Mouse (Mus musculus): ENCODE data around the gene Dennd2a.
"Not testable (repeated sequence)": the region's sequence is repeated elsewhere in the genome, so short reads cannot be mapped to it uniquely, and the experiment has no call there.

Dennd2a gene

DNA sequence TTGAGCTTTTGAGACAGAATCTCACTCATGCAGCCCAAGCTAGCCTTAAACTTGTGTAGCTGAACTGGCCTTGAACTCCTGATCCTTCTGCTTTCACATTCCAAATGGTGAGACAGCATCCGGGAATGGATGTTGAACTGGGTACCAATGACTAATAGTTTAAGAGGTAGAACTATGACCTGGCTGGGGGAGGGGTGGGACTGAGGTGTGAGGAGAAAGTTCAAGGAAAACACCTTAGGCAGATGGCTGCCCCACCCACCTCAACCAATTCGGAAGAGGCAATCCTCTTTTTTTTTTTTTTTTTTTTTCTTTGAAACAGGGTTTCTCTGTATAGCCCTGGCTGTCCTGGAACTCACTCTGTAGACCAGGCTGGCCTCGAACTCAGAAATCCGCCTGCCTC is 130.9 kb downstream of the Dennd2a start:
- no peak for DNase-seq (ENCODE audit: extremely low read depth, insufficient read length, low spot score)

DNA sequence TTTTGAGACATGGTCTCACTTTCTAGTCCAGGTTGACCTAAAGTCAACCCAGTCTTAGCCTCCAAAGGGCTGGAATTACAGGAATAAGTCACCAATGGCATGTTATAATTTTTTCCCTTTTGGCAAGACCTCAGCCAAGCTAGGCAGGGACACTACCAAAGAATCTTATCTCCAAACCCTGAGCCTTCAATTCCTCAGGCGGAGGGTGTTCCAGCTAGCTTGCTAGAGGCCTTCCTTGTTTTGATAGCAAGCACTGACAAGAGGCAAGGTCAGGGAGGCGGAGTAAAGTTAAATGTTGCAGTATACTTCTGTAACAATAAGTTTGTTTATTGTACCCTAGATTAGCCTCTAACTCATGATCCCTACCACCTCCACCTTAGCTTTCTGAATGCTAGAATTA is 132.5 kb downstream of the Dennd2a start:
- no peak for DNase-seq (ENCODE audit: extremely low read depth, insufficient read length, low spot score)

DNA sequence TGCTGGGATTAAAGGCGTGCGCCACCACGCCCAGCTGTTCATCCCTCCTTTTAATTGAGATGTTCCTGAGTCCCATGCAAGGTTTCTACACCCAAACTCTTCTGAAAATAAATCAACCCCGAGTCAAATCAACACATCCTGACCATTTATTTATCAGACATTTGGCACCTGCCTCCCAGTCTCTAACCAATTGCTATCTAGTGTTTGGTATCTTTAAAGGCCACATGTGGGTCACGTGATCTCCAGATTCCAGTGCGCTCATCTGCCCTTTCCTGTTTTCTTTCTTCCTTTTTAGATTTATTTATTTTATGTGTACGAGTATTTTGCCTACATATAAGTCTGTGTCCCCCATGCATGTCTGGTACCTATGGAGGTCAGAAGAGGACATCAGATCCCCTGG is 134.0 kb downstream of the Dennd2a start:
- DNase-seq (ENCODE audit: extremely low read depth, insufficient read length, low spot score) = no peak

DNA sequence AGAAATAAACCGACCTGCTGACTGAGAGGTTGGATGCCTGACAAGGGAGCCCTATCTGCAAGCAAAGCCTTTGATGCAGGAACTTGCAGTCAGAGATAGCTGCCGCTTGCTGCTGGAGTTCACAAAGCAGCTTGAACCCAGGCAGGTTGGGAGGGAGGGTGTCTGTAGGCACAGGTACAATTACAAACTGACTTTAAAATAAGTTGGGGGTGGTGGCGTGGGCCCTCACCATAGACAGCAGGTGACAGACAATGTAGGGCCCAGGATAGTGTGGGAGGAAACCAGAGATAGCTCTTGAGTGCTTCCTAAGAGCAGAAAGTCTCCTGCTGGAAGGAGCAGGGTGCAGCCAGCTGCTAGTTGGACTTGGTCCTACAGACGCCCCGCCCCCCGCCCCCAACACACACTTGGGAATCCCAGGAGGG is 134.5 kb downstream of the Dennd2a start:
- DNase-seq (ENCODE audit: extremely low read depth, insufficient read length, low spot score) = no peak

DNA sequence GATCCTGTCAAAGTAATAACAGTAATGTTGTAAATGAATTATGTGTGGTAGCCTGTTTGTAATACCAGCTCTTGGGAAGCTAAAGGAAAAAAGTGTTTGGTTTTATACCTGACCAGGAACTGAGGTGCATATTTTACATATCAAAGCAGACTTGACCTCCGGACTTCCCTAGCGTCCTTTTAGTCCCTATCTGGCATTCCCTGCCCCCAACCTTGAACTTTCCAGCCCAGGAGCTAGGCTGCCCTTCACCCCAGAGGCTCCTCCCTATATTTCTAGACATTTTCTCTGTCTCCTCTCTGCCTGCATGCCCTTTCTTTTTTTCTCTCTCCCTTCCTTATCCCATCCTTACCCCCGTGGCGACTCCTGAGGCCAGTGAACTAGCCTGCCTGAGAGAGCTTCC is 136.8 kb downstream of the Dennd2a start:
- DNase-seq (ENCODE audit: extremely low read depth, insufficient read length, low spot score) = no peak

DNA sequence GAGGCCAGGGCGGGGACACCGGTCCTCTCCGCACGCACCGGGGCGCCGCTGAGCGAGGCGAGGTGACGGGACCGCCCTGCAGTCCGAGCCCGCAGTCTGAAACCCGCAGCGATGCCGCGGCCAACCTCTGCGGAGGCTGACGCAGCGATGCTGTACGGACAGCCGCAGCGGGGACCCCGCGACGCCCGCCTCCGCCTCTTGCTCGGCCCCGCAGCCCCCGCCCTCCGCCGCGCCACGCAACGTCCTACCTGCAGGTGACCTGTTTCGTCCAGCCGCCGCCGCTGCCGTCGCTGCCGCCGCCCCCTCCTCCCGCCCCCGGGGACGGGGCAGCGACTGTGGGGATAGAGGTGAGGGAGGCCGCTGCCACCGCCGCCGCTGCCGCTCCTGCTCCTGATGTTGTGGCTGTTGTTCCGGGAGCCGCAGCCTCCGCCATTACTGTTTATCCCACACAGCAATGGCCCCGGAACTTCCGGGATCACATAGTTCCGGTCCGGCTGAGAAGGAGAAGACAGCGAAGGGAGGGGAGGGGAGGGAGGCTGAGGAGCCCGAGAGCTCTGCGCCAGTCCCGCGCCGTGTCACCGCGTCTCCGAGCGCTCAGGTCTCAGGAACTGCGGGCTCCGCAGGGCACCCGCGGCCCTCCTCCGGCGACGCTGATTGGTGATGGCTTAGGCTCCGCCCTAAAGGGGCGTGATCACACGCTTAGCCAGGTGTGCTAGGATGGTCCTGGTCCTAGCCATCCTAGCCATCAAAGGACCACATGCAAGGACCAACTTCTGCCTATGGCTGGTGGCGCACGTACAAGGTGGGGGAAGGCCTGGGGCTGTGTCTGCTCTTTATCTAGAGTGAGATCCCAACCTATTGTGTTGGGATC is 137.6 kb downstream of the Dennd2a start, which contains the start of gene Mkrn1:
Mkrn1 (minus strand) TSS at position 612 of the 871 bp plus-strand sequence.
- DNase-seq (ENCODE audit: extremely low read depth, insufficient read length, low spot score) = peak; percentile 71

DNA sequence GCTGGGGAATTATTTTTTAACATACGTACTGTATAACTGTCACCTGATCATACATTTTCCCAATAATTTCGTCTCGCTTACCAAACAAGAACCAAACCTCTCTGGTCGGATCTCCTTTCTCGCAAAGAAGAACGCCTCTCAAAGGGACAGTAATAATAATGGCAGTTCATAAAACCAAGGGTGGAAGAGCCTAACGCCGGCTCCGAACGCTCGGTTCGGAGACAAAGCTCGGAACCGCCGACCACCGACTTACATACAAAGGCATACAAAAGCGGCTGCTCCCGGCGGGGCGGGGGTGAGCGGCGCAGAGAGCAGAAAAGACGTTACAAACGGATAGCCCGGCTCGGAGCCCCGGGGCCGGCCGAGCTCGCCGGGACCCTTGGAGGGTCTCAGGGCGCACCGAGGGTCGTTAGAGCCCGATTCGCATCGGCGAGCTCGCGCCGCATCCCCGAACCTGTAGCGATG is 138.2 kb downstream of the Dennd2a start:
- DNase-seq (ENCODE audit: extremely low read depth, insufficient read length, low spot score) = no peak

DNA sequence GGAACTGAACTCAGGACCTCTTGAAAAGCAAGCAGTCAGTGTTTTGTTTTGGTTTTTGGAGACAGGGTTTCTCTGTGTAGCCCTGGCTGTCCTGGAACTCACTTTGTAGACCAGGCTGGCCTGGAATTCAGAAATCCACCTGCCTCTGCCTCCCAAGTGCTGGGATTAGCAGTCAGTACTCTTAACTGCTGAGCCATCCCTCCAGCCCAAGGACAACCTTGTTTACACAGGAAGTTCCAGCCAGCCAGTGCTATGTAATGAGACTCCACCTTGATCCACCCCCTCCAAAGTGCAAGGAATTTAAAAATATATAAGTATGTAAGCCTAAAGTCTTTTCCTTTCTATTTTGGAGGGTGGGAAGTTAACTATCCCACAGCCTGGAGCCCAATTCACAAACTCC is 141.0 kb downstream of the Dennd2a start:
- not testable (repeated sequence) for DNase-seq (ENCODE audit: extremely low read depth, insufficient read length, low spot score)

DNA sequence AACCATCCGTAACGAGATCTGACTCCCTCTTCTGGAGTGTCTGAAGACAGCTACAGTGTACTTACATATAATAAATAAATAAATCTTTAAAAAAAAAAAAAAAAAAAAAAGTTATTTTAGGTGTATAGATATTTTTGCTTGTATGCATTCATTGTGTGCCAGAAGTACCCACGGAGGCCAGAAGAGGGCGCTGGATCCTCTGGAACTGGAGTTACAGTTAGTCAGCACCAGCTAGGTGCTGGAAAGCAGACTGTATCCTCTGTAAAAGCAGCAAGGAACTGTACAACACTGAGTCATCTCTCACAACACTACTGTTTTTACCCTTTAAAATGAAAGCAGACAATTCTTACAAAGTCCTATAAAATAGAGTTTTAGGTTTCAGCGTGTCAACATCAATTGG is 141.9 kb downstream of the Dennd2a start:
- DNase-seq (ENCODE audit: extremely low read depth, insufficient read length, low spot score) = peak; percentile 21

DNA sequence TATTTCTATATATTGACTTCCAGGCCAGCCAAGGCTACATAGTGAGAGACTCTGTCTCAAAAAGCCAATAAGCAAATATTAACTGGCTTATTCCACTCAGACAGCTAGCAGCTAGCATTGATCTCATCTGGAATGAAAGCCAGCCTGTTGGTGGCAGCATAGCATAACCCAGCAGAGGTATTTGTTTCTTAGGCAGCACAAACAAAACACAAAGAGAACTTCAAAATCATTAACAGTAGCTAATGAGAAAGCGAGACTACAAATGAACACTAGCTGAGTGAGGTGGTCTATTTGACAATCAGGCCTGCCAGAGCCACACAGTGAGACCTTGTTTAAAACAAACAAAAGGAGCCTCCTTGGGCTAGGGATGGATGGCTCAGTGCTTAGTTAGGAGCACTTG is 143.6 kb downstream of the Dennd2a start:
- DNase-seq (ENCODE audit: extremely low read depth, insufficient read length, low spot score) = no peak
